Mouse (Mus musculus) myocyte (in vitro differentiated cells): ENCODE measurements around the gene Grk3. TPM values are rescaled to one million over a fixed set of nuclear protein-coding genes. Genes with fewer than 3 reads are reported as not detected.
A peak's percentile ranks its signal among the peaks of the same experiment; 100 is the strongest.

Source experiments
- H3K27me3 ChIP-seq: one replicate; pipeline ENCODE4 v1.6.1; 2011; ENCODE audit not compliant: control insufficient read depth, insufficient read depth, insufficient read length
- H3K36me3 ChIP-seq: one replicate; pipeline ENCODE4 v1.6.1; 2011; ENCODE audit not compliant: control insufficient read depth, insufficient read depth
- H3K4me2 ChIP-seq: one replicate; pipeline ENCODE4 v1.6.1; 2011; ENCODE audit warnings: low read depth, control low read depth
- H3K4me3 ChIP-seq: one replicate; pipeline ENCODE4 v1.5.1; 2011; ENCODE audit warnings: mild to moderate bottlenecking, control low read depth, moderate library complexity
- H3K79me2 ChIP-seq: one replicate; pipeline ENCODE4 v1.6.1; 2011; ENCODE audit not compliant: control insufficient read depth, insufficient read depth
- H3ac ChIP-seq: one replicate; pipeline ENCODE4 v1.6.1; 2011; ENCODE audit not compliant: control insufficient read depth, insufficient read length
- CEBPB ChIP-seq: IDR thresholded peaks from 2 replicates; pipeline ENCODE4 v1.6.1; 2011; ENCODE audit warnings: mild to moderate bottlenecking, moderate library complexity; ENCODE audit not compliant: poor library complexity, insufficient read depth, severe bottlenecking
- E2F4 ChIP-seq: IDR thresholded peaks from one replicate; pipeline ENCODE4 v1.6.1; 2011; ENCODE audit warnings: mild to moderate bottlenecking, control low read depth, moderate library complexity; ENCODE audit not compliant: insufficient read depth
- MAX ChIP-seq: IDR thresholded peaks from one replicate; pipeline ENCODE4 v1.6.1; 2011; ENCODE audit warnings: low read depth, mild to moderate bottlenecking, control low read depth
- MYOD1 ChIP-seq, 3 experiments: IDR thresholded peaks; one replicate each; pipeline ENCODE4 v1.6.1; 2011; ENCODE audit warnings: control low read depth in 2 of 3, low read depth in 2 of 3, mild to moderate bottlenecking in 2 of 3, moderate library complexity in 1 of 3; ENCODE audit not compliant: insufficient read length in 2 of 3, control insufficient read depth in 1 of 3
- MYOG ChIP-seq, 3 experiments: IDR thresholded peaks; one replicate each; pipeline ENCODE4 v1.6.1; 2011; ENCODE audit warnings: control low read depth in 2 of 3, low read depth in 2 of 3, mild to moderate bottlenecking in 2 of 3; ENCODE audit not compliant: insufficient read length in 2 of 3, control insufficient read depth in 1 of 3, insufficient read depth in 1 of 3
- POLR2A ChIP-seq: IDR thresholded peaks from one replicate; pipeline ENCODE4 v1.6.1; 2011; ENCODE audit warnings: low read depth, mild to moderate bottlenecking, control low read depth, moderate library complexity; ENCODE audit not compliant: insufficient read length
- POLR2AphosphoS2 ChIP-seq: IDR thresholded peaks from one replicate; pipeline ENCODE4 v1.6.1; 2011; ENCODE audit warnings: low read depth, control low read depth; ENCODE audit not compliant: insufficient read length
- REST ChIP-seq: IDR thresholded peaks from one replicate; pipeline ENCODE4 v1.6.1; 2011; ENCODE audit warnings: mild to moderate bottlenecking, control low read depth, moderate library complexity; ENCODE audit not compliant: insufficient read depth, insufficient read length
- SRF ChIP-seq: IDR thresholded peaks from one replicate; pipeline ENCODE4 v1.6.1; 2011; ENCODE audit warnings: low read depth; ENCODE audit not compliant: control insufficient read depth, insufficient read length
- TCF12 ChIP-seq: IDR thresholded peaks from one replicate; pipeline ENCODE4 v1.6.1; 2011; ENCODE audit warnings: mild to moderate bottlenecking, control low read depth; ENCODE audit not compliant: poor library complexity, insufficient read depth, severe bottlenecking
- TCF3 ChIP-seq: IDR thresholded peaks from one replicate; pipeline ENCODE4 v1.6.1; 2011; ENCODE audit warnings: low read depth, control low read depth; ENCODE audit not compliant: insufficient read length
- USF1 ChIP-seq: IDR thresholded peaks from one replicate; pipeline ENCODE4 v1.6.1; 2011; ENCODE audit warnings: low read depth, mild to moderate bottlenecking, control low read depth, moderate library complexity
- polyA plus RNA-seq: library from polyadenylated mRNA; unstranded; fragments of >200 nt; fragmentation: generic; extraction: Trizol; gene quantifications from one replicate; pipeline ENCODE4 v1.2.1, GENCODE M21; 2012; ENCODE audit warnings: missing spikeins

Gene Grk3
- polyA plus RNA-seq, 1 experiment = not detected

DNA sequence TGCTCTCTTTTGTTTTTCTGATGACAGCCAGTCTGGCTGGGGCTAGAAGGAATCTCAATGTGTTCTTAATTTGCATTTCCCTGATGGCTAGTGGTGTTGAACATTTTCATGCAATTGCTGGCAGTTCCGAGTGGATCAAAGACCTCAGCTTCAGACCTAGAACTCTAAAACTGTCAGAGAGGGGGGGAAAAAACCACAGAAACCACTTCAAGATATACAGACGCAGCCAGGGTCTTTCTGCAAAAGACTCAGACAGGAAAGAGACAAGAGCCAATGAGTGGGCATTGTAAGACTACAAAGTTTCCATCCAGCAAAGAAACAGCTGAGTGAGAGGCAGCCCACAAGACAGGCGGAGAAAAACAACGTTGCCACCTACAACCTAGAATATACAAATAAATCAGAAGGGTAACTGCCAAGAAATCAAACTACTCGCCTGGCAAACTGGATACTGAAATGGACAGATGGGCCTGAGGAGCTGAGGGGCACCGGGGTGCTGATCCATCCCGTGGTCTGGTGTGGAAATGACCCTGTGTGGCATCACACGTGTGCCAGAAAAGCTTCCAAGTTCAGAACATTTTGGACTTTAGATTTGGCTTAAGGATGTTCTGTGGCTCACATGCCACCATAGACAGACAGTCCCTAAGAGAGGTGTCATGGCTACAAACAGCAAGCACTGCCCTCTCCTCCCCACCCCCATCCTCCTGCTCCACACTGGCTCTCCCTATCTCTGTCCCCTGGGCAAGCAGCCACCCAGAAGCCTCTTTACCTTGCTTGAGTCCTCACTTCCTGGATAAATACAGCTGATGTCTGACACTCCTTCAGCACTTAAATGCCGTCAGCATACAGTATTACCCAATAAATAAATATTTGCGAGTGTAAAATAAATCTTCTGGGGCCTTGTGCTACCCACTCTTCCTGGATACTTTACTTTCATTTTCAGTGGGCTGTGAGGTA is 19.8 kb upstream of the Grk3 start:
- Histone ChIP-seq H3K4me3 (no peak overlapping the region), H3ac (no peak overlapping the region), H3K79me2 (no peaks in the 10 kb centered on the region), H3K36me3 (no peaks in the 10 kb centered on the region), H3K27me3 (no peaks in the 10 kb centered on the region), H3K4me2 (peak overlapping the region; percentile 56)
- TF ChIP-seq E2F4 = no peak
- TF ChIP-seq CEBPB = no peak
- no peak for TF ChIP-seq MAX
- TF ChIP-seq MYOD1 (IDR thresholded peaks at IDR 0.05; ENCODE audit: control insufficient read depth in 1 of 3, insufficient read length in 2 of 3, low read depth in 2 of 3) = no peak
- no peak for TF ChIP-seq POLR2AphosphoS2
- TF ChIP-seq TCF12 = no peak
- no peak for TF ChIP-seq REST
- no peak for TF ChIP-seq MYOG (IDR thresholded peaks at IDR 0.05; ENCODE audit: control insufficient read depth in 1 of 3, insufficient read depth in 1 of 3, insufficient read length in 2 of 3, low read depth in 2 of 3)
- TF ChIP-seq SRF = no peak
- TF ChIP-seq POLR2A = no peak
- TF ChIP-seq TCF3 = no peak
- TF ChIP-seq USF1 = no peak

- no peaks in the 10 kb centered on the region for H3K79me2 ChIP-seq
- H3K36me3 ChIP-seq = no peaks in the 10 kb centered on the region
- no peaks in the 10 kb centered on the region for H3K27me3 ChIP-seq
- TF ChIP-seq POLR2A (no peak), E2F4 (no peak), SRF (no peak), TCF12 (no peak), USF1 (no peak), REST (no peak), POLR2AphosphoS2 (no peak), TCF3 (no peak), MYOG (IDR thresholded peaks at IDR 0.05; ENCODE audit: control insufficient read depth in 1 of 3, insufficient read depth in 1 of 3, insufficient read length in 2 of 3, low read depth in 2 of 3) (no peak), MAX (no peak), MYOD1 (IDR thresholded peaks at IDR 0.05; ENCODE audit: control insufficient read depth in 1 of 3, insufficient read length in 2 of 3, low read depth in 2 of 3) (no peak), CEBPB (no peak)
- no peak overlapping the region for H3ac ChIP-seq
- H3K4me3 ChIP-seq = no peak overlapping the region
- no peak overlapping the region for H3K4me2 ChIP-seq
These were observed 15.7 kb upstream of the Grk3 start for GRCm38 (mm10) chr5:113031201-113031754.

- no peaks in the 10 kb centered on the region for H3K36me3 ChIP-seq
- no peak overlapping the region for H3ac ChIP-seq
- H3K4me3 ChIP-seq = no peak overlapping the region
- no peak overlapping the region for H3K4me2 ChIP-seq
- no peaks in the 10 kb centered on the region for H3K27me3 ChIP-seq
- TF ChIP-seq CEBPB (no peak), E2F4 (no peak), MYOG (IDR thresholded peaks at IDR 0.05; ENCODE audit: control insufficient read depth in 1 of 3, insufficient read depth in 1 of 3, insufficient read length in 2 of 3, low read depth in 2 of 3) (no peak), TCF3 (no peak), USF1 (no peak), MYOD1 (IDR thresholded peaks at IDR 0.05; ENCODE audit: control insufficient read depth in 1 of 3, insufficient read length in 2 of 3, low read depth in 2 of 3) (no peak), REST (no peak), SRF (no peak), TCF12 (no peak), POLR2AphosphoS2 (no peak), MAX (no peak), POLR2A (no peak)
- no peaks in the 10 kb centered on the region for H3K79me2 ChIP-seq
These were observed 14.5 kb upstream of the Grk3 start for GRCm38 (mm10) chr5:113030082-113030481.

- H3K4me3 ChIP-seq = no peak overlapping the region
- no peaks in the 10 kb centered on the region for H3K36me3 ChIP-seq
- H3ac ChIP-seq = no peak overlapping the region
- no peaks in the 10 kb centered on the region for H3K27me3 ChIP-seq
- H3K4me2 ChIP-seq = no peak overlapping the region
- H3K79me2 ChIP-seq = no peaks in the 10 kb centered on the region
- TF ChIP-seq TCF3 = no peak
- TF ChIP-seq MYOD1 (IDR thresholded peaks at IDR 0.05; ENCODE audit: control insufficient read depth in 1 of 3, insufficient read length in 2 of 3, low read depth in 2 of 3) = no peak
- TF ChIP-seq SRF = no peak
- no peak for TF ChIP-seq TCF12
- no peak for TF ChIP-seq POLR2AphosphoS2
- no peak for TF ChIP-seq E2F4
- TF ChIP-seq REST = no peak
- no peak for TF ChIP-seq MYOG (IDR thresholded peaks at IDR 0.05; ENCODE audit: control insufficient read depth in 1 of 3, insufficient read depth in 1 of 3, insufficient read length in 2 of 3, low read depth in 2 of 3)
- TF ChIP-seq USF1 = no peak
- no peak for TF ChIP-seq CEBPB
- no peak for TF ChIP-seq MAX
- no peak for TF ChIP-seq POLR2A
These were observed 11.1 kb upstream of the Grk3 start for GRCm38 (mm10) chr5:113026706-113027105.
